Mouse (Mus musculus) mouse trophoblast stem cell (cell line): ENCODE results near the gene Adar.

Experiments used
- in situ Hi-C, 2 experiments: fragments of 300-500 bp; cut with MseI, MboI; formaldehyde crosslinking; loops; 2 replicates in 1 of 2; 3 replicates in 1 of 2; pipeline ENCODE4 v1.15.1; 2025

Adar gene

DNA sequence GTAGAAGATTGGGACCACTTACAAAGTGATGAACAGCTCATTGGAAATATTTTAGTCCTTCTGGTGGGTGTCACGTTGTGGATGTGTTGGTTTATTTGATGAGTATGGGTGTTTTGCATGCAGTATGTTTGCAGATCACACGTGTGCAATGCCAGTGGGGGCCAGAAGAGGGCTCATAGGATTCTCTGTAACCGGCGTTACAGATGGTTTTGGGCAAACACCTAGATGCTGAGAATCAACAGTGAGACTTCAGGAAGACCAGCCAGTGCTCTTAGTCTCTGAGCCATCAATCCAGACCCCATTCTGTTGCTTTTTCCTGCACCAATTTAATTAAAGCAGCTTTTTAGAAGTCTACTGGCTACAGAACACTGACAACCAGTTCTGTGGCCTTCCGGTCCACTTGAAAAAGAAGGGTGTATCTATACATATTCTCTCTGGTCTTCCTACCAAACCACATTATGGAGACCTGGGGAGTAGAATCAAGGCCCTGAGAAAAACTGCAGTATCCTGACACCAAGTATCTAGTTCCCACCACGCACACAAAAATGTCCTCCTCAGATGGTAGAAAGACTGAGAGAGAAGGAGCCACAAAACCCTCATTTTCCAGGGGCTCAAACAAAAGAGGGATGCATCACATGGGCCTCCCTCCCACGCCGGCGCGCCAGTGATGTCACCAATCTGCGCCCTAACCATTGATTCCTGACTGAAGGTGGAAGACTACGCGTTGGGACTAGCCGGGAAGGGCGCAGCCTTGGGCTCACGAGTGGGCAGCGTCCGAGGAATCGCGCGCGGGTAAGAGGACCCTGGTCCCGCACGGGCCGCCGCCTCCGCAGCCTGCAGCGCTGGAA lies at the start of gene Adar:
Gene Adar, plus strand, starts transcription at position 664 of the 848 bp plus-strand sequence.
- in situ Hi-C loops: no loop called here

DNA sequence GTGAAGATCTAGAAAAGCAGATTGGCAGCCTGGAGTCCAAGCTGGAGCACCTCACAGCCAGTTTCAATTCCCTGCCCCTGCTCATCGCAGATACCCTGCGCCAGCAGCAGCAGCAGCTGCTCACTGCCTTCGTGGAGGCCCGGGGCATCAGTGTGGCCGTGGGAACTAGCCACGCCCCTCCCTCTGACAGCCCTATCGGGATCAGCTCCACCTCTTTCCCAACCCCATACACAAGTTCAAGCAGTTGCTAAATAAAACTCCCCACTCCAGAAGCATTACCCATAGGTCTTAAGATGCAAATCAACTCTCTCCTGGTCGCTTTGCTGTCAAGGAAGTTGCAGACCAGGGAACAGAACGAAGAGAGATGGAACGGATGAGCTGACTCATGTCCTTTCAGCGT lies 47.7 kb upstream of the Adar start:
- in situ Hi-C loops: no loop called here

DNA sequence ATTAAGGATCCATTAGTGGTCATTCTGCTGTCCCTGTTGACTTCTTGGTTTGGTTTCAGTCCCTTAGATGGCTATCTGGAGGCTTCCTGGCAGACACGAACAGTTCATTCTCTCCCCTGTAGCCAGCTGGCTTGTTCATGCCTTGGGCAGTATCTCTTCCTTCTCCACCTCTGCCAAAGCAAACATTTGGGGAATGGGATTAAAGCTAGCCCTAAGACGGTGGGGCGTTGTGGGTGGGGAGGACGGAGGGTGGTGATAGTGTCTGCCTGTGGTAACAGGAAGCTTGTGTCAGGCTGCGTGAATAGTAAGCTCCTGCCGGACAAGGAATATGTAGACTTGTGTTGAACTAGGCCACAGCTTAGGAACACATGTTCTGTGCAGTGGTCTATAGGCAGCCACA lies 43.5 kb upstream of the Adar start:
- in situ Hi-C loops: no loop called here

DNA sequence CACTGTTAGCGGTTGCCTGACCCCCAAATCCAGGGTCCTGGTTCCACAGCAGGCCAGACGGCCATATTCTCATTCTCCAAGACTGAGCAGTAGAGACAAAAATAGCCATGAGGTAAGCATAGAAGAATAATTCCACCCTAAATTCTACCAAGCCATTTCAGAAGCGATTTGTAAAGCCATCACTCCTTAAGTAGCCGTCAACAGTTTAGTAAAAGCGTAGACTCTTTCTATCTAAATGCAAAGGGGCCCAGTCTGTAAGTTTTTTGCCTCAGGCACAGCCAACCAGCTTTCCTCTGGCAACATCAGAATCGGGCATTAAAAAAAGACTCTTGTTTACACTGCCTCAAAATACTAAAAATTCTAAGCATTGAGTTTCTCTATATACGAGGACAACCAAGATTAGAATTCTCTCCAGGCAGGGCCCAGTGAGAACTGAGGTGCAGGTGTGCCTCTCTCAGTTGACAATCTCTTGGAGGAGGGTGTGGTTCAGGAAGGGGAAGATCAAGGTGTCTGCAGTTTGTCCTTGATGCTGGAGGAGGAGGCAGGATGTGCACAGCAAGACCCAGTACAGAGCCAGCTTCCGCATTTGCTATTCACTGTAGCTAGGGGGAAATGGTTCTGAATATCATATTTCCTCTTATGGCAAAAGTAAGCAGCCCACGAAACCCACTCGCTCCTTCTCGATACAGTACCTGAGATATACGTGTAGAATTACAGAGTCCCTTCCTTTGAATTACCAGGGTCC lies 42.1 kb upstream of the Adar start:
- in situ Hi-C loops: no loop called here

DNA sequence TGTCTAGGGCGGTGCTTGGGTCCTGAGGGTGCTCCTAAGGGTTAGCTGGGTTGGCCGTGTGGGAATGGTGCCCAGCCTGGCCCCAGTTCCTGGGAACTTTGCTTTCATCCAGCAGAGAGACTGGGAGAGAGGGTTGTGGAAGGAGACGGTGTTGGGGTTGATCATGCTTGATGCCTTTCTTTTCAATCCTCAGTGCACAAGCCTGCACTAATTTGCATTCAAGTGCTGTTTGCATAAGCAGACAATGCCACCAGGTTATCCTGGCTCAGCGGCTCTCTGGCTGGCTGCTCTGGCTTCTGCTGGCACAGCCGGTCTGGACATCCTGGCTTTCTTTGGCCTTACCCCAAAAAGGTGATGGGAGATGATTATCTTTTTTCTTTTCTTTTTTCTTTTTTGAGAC lies 37.2 kb upstream of the Adar start:
- in situ Hi-C loops: loop anchor here in 1 of 2 experiments (25.0 kb wide), 1 partner anchor 165 kb away; the partner anchor contains the start of gene Kcnn3

DNA sequence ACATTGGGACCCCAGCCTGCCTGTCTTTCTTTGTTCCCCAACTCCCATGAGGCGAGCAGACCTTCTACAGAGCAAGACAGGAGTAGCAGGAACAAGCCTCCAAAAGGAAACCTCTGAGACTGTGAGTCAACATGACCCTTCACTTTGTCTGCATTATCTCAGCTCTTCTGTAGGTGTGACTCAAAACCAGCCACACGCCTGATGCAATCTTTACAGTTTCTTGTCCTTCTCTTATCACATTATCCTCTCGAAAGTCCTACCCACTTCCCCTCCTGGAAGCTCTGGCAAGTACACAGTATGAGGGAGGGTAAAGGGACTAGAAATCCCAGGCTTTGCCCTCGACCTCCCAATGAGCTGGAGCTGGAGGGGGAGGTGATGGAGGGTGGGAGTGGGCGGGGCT lies 28.8 kb upstream of the Adar start:
- in situ Hi-C loops: loop anchor here in 1 of 2 experiments (25.0 kb wide), 1 partner anchor 174 kb away; the partner anchor contains the start of gene Kcnn3

DNA sequence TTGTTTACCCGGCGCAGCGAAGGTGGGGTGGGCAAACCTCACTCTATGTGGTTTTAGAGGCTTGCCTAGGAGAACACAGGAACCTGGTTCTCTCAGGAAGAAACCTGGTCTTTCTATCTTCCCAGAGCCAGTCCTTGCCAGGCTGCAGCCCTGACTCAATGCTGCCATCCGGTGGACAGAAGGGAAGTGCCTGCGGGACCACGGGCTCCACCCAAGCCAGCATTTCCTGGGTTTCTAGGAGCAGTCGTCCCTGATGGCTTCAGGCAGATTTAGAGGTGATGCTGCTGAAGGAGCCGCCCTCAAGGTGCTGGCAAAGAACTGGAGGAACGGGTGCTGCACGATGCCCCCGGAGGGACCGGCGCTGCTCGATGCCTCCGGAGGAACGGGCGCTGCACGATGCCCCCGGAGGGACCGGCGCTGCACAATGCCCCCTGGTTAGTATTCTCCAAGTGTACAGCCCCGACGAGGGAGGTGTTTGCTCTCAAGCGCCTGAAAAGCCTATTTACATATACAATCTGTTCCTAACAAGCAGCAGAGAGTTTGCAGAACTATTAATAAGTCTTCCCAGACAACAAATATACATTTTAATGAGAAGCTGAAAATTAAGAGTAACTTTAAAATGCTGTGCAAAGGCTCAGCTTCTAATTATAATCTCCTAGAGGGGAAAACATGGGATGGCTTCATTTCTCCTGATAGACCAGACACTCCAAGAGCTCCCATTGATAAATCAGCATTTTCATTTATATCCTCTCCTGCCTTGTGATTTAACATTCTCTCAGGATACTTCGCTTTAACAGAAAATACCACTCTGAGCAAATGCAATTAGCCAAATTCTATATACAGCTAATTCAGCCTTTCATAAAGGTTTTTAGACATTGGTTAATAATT lies 25.9 kb upstream of the Adar start:
- in situ Hi-C loops: loop anchor here in 1 of 2 experiments (25.0 kb wide), 1 partner anchor 177 kb away; the partner anchor contains the start of gene Kcnn3

DNA sequence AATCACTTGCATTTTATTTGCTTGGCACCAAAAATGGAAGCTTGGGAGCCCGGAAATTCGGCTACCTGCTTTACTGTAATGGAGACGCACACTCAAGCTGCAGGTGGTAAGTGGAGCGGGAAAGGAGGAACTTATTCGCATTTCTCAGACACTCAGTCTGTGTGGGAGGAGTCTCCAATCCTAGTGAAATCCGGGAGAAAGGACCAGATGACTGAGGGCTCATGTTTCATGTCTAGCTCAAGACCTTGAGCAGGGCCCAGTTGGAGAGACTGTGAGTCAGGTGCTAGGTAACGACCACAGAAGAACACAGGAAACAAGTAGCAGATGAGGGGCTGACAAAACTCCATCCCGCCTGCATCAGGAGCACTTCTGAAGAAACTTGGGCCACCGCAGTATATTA lies 23.0 kb upstream of the Adar start:
- in situ Hi-C loops: loop anchor here in 1 of 2 experiments (25.0 kb wide), 1 partner anchor 179 kb away; the partner anchor contains the start of gene Kcnn3

DNA sequence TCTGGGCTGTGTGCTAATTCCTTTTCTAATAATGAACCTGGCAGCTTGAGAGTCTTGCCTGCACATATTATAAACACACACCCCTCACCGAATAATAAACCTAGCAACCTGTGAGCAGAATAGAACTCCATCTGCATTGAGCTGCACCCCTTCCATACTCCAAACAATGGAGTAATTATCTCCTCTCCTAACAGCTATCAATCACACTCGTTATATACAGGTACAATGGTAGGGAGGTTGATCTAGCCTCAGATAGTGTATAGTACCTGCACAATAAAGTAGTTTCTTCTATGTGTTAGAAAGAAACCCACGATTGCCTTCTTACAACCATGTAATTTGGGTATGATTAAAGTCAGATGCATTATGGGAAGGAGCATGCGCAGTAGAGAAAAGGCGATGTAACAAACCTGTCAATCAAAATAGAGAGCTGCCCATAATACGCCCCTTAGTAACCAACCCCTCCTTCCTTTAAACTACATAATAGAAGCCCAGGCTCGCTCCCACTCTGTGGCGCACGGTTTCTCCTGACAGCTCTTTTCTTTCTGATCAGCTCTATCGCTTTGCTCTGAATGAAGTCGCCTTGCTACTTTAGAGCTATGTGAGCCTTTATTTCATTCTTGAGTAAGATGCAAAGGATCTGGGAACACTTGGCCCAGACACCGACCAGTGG lies 18.5 kb upstream of the Adar start:
- in situ Hi-C loops: loop anchor here in 1 of 2 experiments (25.0 kb wide), 1 partner anchor 184 kb away; the partner anchor contains the start of gene Kcnn3

DNA sequence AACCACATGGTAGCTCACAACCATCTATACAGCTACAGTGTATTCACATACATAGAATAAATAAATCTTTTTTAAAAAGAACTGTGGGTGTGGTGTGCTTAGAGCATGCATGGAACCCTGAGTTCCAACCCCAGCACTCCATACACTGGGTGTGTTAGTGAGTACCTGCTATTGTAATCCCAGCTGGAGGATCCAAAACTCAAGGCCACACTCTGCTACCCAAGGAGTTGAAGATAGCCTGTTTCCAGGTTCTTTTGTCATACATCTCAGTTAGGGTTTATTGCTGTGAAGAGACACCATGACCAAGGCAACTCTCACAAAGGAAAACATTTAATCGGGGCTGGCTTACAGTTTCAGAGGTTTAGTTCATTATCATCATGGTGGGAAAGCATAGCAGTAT lies 15.9 kb upstream of the Adar start:
- in situ Hi-C loops: loop anchor here in 1 of 2 experiments (25.0 kb wide), 1 partner anchor 187 kb away; the partner anchor contains the start of gene Kcnn3

DNA sequence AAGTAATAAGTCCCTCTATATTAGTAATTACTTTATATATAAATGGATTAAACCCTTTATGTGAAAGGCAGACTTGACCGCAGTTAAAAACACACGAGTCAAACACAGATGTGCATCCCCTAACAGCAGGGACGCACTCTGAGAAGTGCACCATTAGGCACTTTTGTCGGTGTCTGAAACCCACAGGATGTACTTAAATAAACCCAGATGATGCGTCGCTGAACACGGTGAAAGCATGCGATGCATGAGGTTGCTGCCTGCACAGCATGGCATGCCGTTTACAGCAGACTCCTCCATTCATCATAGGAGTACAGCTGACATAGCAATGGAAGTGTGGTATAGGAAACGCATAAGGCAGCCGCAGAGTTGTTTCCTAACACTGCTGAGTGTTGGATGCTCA lies 14.4 kb upstream of the Adar start:
- in situ Hi-C loops: no loop called here

DNA sequence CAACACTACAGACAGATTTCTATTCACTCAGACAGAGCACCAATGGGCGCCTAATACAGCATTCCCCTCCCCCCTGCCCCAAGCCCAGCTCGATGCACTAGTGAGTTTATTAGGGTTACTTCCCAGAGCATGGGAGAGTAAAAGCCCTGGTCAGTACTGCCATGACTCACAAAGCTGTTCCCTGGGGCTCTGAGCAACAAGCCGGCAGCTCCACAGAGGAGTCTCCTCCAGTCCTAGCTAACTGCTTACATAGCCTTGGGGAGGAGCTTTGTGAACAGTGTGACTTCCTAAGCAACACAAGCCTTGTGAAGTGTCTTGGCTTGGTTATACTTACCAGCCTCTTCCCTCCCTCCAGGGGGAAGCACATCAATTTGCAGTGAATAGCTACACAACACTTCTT lies 11.2 kb upstream of the Adar start:
- in situ Hi-C loops: no loop called here

DNA sequence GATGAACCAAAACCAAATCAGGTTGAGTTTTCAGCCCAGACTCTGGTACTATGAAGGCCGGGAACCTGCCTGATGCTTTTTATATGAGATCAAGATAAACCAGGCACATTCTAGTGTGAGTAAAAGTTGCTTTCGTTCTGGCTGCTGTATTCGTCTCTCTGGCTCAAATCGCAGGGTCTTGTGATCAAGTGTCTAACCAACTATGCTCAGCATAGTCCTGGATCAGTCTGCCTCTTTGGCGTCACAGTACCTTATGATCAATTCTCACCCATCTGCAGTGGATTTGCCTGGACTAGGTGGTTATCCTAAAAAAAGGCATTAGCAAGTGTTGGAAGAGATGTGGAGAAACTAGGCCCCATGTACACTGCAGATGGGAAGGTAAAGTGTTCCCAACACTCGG lies 10.8 kb upstream of the Adar start:
- in situ Hi-C loops: no loop called here

DNA sequence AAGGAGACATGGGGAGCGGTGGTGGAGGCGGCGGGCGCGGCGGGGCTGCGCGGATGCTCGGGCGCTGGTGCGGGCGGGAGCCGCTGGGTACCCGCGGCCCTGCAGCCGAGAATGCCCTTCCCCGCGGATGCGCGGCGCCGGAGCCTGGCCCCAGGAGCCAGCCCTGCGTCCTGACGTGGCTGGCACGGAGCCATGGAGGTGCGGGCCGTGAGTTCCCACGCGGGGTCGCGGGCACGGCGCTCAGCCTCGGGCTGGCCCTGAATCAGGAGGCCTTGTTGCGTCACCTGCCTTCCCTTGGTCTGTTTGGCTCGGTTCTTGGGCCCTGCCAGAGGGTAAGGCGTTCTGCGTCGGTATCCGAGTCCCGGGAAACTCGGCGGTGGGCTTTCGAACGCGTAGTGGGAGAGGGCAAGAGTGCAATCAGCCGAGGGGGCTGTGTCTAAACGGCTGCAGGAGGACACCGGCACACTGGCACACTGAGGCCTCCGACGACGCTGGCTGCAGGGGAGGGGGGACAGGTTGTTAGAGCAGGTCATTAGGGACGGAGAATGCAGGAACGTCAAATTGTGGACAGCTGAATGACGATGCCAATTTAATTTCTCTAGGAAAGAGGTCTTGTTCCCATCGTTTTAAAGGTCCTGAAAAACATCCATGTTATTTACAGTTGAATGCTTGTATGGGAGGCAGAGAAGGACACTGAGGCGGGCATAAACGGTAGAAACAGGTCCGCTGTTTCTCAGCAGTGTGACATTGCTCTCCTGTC lies 565 bp downstream of the Adar start:
- in situ Hi-C loops: no loop called here

DNA sequence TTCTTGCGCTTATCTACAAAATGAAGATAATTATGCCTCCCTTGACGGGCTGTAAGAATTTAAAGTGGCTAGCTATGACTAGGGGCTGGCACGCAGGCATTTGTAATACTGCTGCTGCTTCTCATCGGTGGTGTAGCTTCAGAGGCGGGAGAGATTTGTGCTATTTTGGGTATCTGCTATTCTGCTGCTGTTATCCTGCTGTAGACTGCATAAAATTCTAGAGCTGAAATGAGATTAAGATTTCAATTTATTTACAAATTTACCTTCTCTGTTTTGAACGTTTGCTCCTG lies 1.1 kb downstream of the Adar start:
- in situ Hi-C loops: no loop called here

DNA sequence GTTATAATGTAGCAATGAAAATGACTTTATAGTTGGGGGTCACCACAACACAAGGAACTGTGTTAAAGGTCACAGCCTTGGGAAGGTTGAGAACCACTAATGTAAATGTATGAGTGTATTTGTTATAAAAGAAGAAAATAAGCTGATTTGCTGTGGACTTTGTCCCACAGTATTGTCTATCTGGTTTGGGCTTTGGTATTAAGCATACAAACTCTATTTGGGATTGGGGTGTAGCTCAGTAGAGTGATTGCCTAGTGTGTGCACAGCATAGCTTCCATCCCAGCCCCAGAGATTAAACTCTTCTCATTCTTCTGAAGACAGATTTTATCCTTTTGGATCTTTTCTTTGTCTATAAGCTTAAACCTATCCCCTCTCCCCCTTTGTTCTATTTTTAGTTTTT lies 7.2 kb downstream of the Adar start:
- in situ Hi-C loops: no loop called here

DNA sequence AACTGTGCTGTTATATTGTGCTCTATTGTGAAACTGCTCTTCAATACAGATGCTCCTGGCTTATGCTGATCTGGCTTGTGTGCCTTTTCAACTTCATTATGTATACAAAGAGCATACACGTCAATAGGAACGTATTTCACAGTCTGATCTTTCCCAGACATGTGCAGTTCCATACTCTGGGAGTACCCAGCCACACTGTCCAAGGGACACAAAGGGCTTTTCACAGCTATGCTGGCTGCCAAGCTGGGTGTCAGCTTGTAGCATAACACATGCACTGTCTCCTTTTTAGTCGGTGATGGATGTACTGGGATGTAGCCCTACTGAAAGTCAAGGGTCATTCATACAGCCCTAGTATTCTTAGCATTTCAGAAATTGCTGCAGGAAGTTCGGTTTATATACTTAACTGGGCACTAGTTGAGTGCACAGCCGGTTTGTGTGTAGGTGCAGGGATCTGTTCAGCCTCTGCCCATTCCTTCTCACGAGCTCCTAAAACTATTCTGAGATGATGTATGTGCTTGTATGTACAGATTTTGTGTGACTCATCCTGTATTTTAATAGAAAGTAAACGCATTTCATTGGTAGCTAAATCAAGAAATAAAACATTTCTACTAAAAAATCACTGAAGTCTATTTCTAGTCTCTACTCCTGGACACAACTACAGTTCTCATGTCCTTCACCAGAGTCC lies 8.7 kb downstream of the Adar start:
- in situ Hi-C loops: no loop called here

DNA sequence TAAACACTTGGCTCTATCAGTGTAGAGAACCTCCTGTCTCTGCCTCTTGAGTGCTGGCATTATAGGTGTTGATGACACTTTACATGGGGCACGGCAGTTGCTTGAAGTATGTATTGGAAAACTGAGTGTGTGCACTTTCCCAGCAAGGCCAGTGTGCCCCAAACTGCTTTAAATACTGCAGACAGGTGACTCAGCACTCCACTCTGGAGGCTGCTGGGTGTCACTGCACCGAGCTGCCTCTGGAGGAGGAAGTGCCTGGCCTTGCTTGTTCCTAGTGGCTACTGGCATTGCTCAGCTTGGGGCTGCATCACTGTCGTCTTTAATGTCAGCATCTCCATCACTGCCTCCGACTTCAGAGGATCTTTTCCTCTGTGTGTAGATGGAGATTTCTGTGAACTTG lies 12.2 kb downstream of the Adar start:
- in situ Hi-C loops: no loop called here

DNA sequence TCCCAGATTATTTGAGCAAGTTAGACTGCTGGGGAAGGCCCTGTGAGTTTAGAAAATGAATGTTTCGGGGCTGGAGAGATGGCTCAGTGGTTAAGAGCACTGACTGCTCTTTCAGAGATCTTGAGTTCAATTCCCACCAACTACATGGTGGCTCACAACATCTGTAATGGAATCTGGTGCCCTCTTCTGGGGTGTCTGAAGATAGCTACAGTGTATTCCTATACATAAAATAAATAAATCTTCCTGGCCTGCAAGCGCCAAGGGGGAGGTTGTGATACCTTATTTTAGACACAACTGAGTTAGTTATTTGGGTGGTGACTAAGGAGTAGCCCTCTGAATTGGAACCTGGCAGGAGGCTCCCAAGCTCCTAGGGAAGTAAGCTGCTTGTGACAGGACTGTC lies 14.0 kb downstream of the Adar start:
- in situ Hi-C loops: no loop called here
